20 mouse cellular contexts compared by ENCODE assay signal in genomic region chr8:55906848-55907247, GRCm38 (mm10). TPM values are rescaled to one million over a fixed set of nuclear protein-coding genes. Genes with fewer than 3 reads are reported as not detected.
DNase-seq lines count a peak whose midpoint lies in the region; TF ChIP-seq lines count a peak whose summit lies in the region.
"Had no signal": no experiment of that assay in that cellular context is flagged by ENCODE, and none has a peak within 500 bp of the region (broad histone marks: within the 10 kb centered on the region; RNA-seq: fewer than 3 reads in every experiment).

TSS of gene Adam29 (minus strand) at chr8:55906948.

- TF ChIP-seq POLR2A in testis, adult 2 months (IDR thresholded peaks at IDR 0.05; ENCODE audit: control insufficient read depth, low read depth, low read length), result no peak

- H3K36me3 ChIP-seq in testis, adult 2 months (ENCODE audit: control insufficient read depth, insufficient read depth, low read length), result no peaks in the 10 kb centered on the region
- H3K36me3 ChIP-seq: G1E had no signal

- H3K27ac ChIP-seq in testis, adult 2 months (ENCODE audit: control insufficient read depth, insufficient read depth, low read depth, low read length), result no peak within 1 kb of the TSS

- no peak within 1 kb of the TSS for H3K4me3 ChIP-seq in testis, adult 2 months (ENCODE audit: control insufficient read depth, low read depth, low read length)

- H3K27me3 ChIP-seq in testis, adult 2 months (ENCODE audit: control insufficient read depth, insufficient read depth, low read length), result no peaks in the 10 kb centered on the region
- H3K27me3 ChIP-seq: CH12.LX, Patski had no signal

- DNase-seq in testis, postnatal 14 days (ENCODE audit: low spot score), result no peak
- DNase-seq: adrenal gland, adult 2 months; adrenal gland, adult 8-10 months; adrenal gland, postnatal 10 days; adrenal gland, postnatal 14 days; adrenal gland, postnatal 25 days; adrenal gland, postnatal 36 days; B cell, adult 2 months; cerebellum, adult 11 months; cerebellum, adult 11-12 months; cerebellum, adult 18-20 months; cerebellum, adult 2 months had no signal

- H3K4me1 ChIP-seq in testis, adult 2 months (ENCODE audit: control insufficient read depth, insufficient read depth, low read length), result no peaks in the 10 kb centered on the region

- TF ChIP-seq CTCF in testis, adult 2 months (IDR thresholded peaks at IDR 0.05; ENCODE audit: control insufficient read depth, insufficient read depth, insufficient replicate concordance, low read depth, low read length), result no peak

RNA-seq across cellular contexts. Expression of gene Adam29, which starts in this region (rescaled TPM):
- 12.9 and 18.5 TPM in 2 replicates for polyA plus RNA-seq in testis, adult 2 months (2012; rRNA removed)
- polyA plus RNA-seq: activated CD4-positive, CD25-positive, alpha-beta regulatory T cell, adult 4 months; adrenal gland, adult 2 months; brain, embryonic 14.5 days; C2C12; CD4-positive, CD25-positive, alpha-beta regulatory T cell, adult 4 months; cerebellum, adult 2 months; G1E; Patski had no signal
